Mouse (Mus musculus) liver, adult 2 months (tissue): Measurements from ENCODE around the gene Pttg1. TPM values are rescaled to one million over a fixed set of nuclear protein-coding genes. Genes with fewer than 3 reads are reported as not detected.

ENCODE experiments used
- DNase-seq: peaks from one replicate; pipeline ENCODE4 v3.0.0-alpha.2; 2011; ENCODE audit warnings: low read depth, low spot score; ENCODE audit errors: extremely low read depth
- H3K27ac ChIP-seq: fragments of 200-500 bp; replicated peaks from 2 replicates; pipeline ENCODE4 v1.5.1; 2012; ENCODE audit warnings: low read depth, mild to moderate bottlenecking, control low read depth, inconsistent platforms, low read length; ENCODE audit not compliant: insufficient read depth
- H3K27me3 ChIP-seq: fragments of 200-500 bp; 2 replicates; pipeline ENCODE4 v1.6.1; 2012; ENCODE audit warnings: mild to moderate bottlenecking, moderate library complexity, low read length, inconsistent platforms; ENCODE audit not compliant: control insufficient read depth, insufficient read depth
- H3K36me3 ChIP-seq: fragments of 200-500 bp; 2 replicates; pipeline ENCODE4 v1.6.1; 2012; ENCODE audit warnings: low read length, inconsistent platforms; ENCODE audit not compliant: control insufficient read depth, insufficient read depth
- H3K4me1 ChIP-seq: fragments of 200-500 bp; 2 replicates; pipeline ENCODE4 v1.6.1; 2011; ENCODE audit warnings: low read length; ENCODE audit not compliant: control insufficient read depth, insufficient read depth
- H3K4me3 ChIP-seq: fragments of 200-500 bp; 2 replicates; pipeline ENCODE4 v1.5.1; 2011; ENCODE audit warnings: low read depth, mild to moderate bottlenecking, control low read depth, low read length, moderate library complexity; ENCODE audit not compliant: insufficient read depth
- H3K79me2 ChIP-seq: fragments of 200-500 bp; 2 replicates; pipeline ENCODE4 v1.6.1; 2012; ENCODE audit warnings: inconsistent platforms, mild to moderate bottlenecking, low read length, moderate library complexity; ENCODE audit not compliant: control insufficient read depth, insufficient read depth
- H3K9ac ChIP-seq: fragments of 200-500 bp; 2 replicates; pipeline ENCODE4 v1.6.1; 2012; ENCODE audit warnings: low read depth, mild to moderate bottlenecking, control low read depth, inconsistent platforms, low read length
- CTCF ChIP-seq: fragments of 200-500 bp; IDR thresholded peaks from 2 replicates; pipeline ENCODE4 v1.5.1; 2011; ENCODE audit warnings: low read depth, low read length, control low read depth
- POLR2A ChIP-seq: fragments of 200-500 bp; IDR thresholded peaks from 2 replicates; pipeline ENCODE4 v1.6.1; 2011; ENCODE audit warnings: low read length, control low read depth; ENCODE audit not compliant: insufficient read depth; ENCODE audit errors: extremely low read depth
- WGBS: fragments of 180-500 bp; shearing (Covaris S2); methylation state at CpG from one replicate; pipeline ENCODE4 v1.1.7; 2018; 5-methylcytosine and 5-hydroxymethylcytosine counted together
- polyA plus RNA-seq: library from polyadenylated mRNA; depleted of rRNA; stranded (reverse); fragments of >200 nt; gene quantifications from 2 replicates; pipeline ENCODE4 v1.2.3, GENCODE M21; 2012
- total RNA-seq: library from RNA; depleted of rRNA; stranded (reverse); fragments of >200 nt; gene quantifications from 2 replicates; pipeline ENCODE4 v1.2.3, GENCODE M21; 2014

Pttg1 gene
- total and polyA plus RNA-seq, 2 experiments = 12.0 to 45.4 TPM

DNA sequence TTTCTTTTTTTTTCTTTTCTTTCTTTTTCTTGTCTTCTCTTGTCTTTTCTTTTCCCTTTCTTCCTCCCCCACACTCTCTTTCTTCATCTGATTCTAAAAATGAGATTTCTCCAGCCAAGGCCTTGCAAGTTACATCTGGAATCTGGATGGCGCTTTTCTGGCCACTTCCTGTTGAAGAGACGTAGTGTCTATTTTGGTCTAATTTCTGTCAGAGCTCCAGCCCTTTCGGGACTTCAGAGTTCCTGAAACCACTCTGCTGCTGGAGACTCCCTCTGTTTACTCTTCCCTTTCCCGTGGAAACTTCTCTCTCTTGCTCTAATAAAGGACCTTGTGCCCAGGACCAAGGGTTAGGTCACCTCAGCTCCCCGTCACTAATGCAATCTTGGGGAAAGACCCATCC, 44.1 kb upstream of the Pttg1 start:
- no peaks in the 10 kb centered on the region for H3K36me3 ChIP-seq
- H3K27me3 ChIP-seq = peaks cover 6% of the 10 kb centered on the region
- H3K9ac ChIP-seq = no peak overlapping the region
- TF ChIP-seq CTCF = no peak
- TF ChIP-seq POLR2A = no peak
- H3K27ac ChIP-seq = no peak overlapping the region; the same call in 1 of the 2 replicates
- H3K4me3 ChIP-seq = no peak overlapping the region
- no peaks in the 10 kb centered on the region for H3K79me2 ChIP-seq
- no peaks in the 10 kb centered on the region for H3K4me1 ChIP-seq
- WGBS = 44% methylated on average over 5 of the region's 5 CpGs
- DNase-seq = peak; percentile 34

DNA sequence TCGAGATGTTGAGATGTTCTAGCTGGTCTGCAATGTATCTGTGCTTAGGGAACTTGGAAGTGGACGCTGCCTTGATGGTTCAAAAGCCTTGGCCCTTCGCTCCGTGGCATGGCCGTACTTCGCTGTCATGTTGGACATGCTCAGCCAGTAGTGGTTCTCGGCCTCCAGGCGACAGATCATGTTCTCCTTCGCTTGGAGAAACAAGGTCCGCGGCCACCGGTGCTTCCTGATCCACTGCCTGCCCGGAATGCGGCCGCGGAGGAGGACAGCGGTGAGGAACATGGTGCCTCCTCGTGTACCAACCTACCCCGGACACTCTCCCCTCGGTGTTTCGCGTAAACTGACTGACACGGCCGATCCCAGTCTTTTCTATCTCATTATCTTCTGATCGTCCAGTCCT, 37.2 kb upstream of the Pttg1 start:
- no peak overlapping the region for H3K27ac ChIP-seq
- DNase-seq = no peak
- H3K4me1 ChIP-seq = no peaks in the 10 kb centered on the region
- no peak overlapping the region for H3K4me3 ChIP-seq
- no peak overlapping the region for H3K9ac ChIP-seq
- TF ChIP-seq POLR2A = no peak
- no peak for TF ChIP-seq CTCF
- H3K79me2 ChIP-seq = no peaks in the 10 kb centered on the region
- no peaks in the 10 kb centered on the region for H3K36me3 ChIP-seq
- H3K27me3 ChIP-seq = no peaks in the 10 kb centered on the region
- 93% methylated on average over 25 of the region's 25 CpGs for WGBS

DNA sequence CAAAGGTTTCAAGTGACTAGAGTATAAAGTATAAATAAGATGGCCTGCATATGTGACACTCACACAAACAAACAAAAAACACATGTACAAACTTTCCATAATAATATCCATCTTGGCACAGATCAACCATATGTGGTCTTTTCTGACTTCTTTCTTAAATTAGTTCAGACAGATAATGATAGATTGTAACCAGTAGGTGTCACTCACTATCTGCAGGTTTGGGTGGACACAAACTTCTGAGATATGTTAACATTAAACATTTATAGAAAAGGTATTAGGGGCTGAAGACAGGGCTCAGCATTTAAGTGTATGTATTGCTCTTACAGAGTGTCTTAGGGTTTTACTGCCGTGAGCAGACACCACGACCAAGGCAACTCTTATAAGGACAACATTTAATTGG, 26.2 kb upstream of the Pttg1 start:
- no peaks in the 10 kb centered on the region for H3K79me2 ChIP-seq
- no peak overlapping the region for H3K27ac ChIP-seq
- H3K27me3 ChIP-seq = no peaks in the 10 kb centered on the region
- no peak overlapping the region for H3K9ac ChIP-seq
- no peak overlapping the region for H3K4me3 ChIP-seq
- WGBS = 69% methylated on average over 2 of the region's 2 CpGs
- H3K4me1 ChIP-seq = no peaks in the 10 kb centered on the region
- no peak for DNase-seq
- no peak for TF ChIP-seq CTCF
- TF ChIP-seq POLR2A = no peak
- H3K36me3 ChIP-seq = no peaks in the 10 kb centered on the region

DNA sequence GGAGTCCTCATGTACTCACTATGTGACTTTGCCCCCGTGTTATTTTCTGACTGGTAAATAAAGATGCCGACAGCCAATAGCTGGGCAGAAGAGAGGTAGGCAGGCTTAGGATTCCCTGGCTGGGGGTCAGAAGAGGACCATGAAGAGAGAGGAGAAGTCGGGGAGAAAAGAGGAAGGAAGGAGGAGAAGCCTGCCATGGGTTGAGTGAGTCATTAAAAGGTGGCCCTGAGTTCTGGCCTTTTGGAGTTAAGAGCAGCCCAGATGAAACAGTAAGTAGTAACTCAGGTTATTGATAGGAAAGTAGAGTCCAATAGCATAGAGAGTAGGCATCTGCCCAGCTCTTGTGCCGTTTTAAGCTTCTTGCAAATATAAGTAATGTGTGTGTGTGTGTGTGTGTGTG, 25.3 kb upstream of the Pttg1 start:
- whole genome bisulfite sequencing = 45% methylated on average over 4 of the region's 4 CpGs
- H3K27ac ChIP-seq = no peak overlapping the region
- no peak overlapping the region for H3K9ac ChIP-seq
- TF ChIP-seq POLR2A = no peak
- TF ChIP-seq CTCF = no peak
- DNase-seq = no peak
- H3K79me2 ChIP-seq = no peaks in the 10 kb centered on the region
- H3K4me1 ChIP-seq = no peaks in the 10 kb centered on the region
- H3K36me3 ChIP-seq = peaks cover 3% of the 10 kb centered on the region; the same call in 1 of the 2 replicates
- no peak overlapping the region for H3K4me3 ChIP-seq
- H3K27me3 ChIP-seq = no peaks in the 10 kb centered on the region

DNA sequence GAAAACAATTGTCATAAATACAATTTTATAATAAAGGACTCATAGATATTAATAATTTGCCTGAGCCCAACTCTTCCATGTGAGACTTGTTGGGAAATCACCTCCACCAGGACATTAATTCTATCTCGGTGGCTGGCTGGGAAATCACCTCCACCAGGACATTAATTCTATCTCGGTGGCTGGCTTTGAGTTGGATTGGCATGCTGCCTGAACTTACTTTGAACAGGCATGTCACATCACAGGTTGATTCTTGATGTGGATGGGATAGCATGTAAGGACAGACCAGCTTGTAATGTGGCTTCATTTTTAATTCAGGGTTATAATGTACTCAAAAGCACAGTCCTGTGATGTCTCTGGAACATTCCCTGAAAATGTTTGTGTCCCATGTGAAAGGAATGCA, 23.9 kb upstream of the Pttg1 start:
- 83% methylated on average over 2 of the region's 2 CpGs for WGBS
- no peak overlapping the region for H3K27ac ChIP-seq
- no peaks in the 10 kb centered on the region for H3K27me3 ChIP-seq
- DNase-seq = no peak
- H3K9ac ChIP-seq = no peak overlapping the region
- H3K4me3 ChIP-seq = no peak overlapping the region
- no peak for TF ChIP-seq POLR2A
- no peak for TF ChIP-seq CTCF
- H3K36me3 ChIP-seq = peaks cover 10% of the 10 kb centered on the region
- H3K79me2 ChIP-seq = no peaks in the 10 kb centered on the region
- H3K4me1 ChIP-seq = no peaks in the 10 kb centered on the region

DNA sequence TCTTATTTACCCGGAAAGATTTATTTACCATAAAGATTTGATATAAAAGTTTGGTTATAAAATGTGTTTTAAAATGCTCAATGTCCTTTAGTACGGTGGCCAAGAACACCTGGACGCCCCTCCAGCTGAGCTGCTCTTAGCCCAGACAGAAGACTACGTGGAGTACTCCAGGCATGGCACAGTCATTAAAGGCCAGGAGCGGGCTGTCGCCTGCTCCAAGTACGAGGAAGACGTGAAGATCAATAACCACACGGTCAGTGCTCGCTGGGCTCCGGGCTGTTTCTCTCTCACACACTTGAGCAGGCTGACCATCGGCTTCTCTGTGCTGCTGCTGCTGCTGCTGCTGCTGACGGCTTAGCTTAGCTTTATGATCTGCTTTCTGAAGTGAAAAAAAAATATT, 17.1 kb upstream of the Pttg1 start:
- Histone ChIP-seq H3K27ac (no peak overlapping the region), H3K4me3 (no peak overlapping the region), H3K27me3 (no peaks in the 10 kb centered on the region), H3K9ac (no peak overlapping the region), H3K79me2 (no peaks in the 10 kb centered on the region), H3K36me3 (peaks cover 70% of the 10 kb centered on the region), H3K4me1 (no peaks in the 10 kb centered on the region)
- no peak for DNase-seq
- TF ChIP-seq CTCF (no peak), POLR2A (no peak)
- WGBS = 92% methylated on average over 13 of the region's 13 CpGs
